Mouse (Mus musculus) lung, adult 2 months (tissue): ENCODE results near the gene Tuba1a.

ENCODE experiments used
- CTCF ChIP-seq: fragments of 200-500 bp; IDR thresholded peaks from 2 replicates; pipeline ENCODE4 v1.5.1; 2011; ENCODE audit warnings: mild to moderate bottlenecking, low read length, control low read depth; ENCODE audit not compliant: insufficient read depth
- POLR2A ChIP-seq: fragments of 200-500 bp; IDR thresholded peaks from 2 replicates; pipeline ENCODE4 v1.6.1; 2011; ENCODE audit warnings: low read depth, mild to moderate bottlenecking, control low read depth, low read length, borderline replicate concordance; ENCODE audit errors: extremely low read depth

DNA sequence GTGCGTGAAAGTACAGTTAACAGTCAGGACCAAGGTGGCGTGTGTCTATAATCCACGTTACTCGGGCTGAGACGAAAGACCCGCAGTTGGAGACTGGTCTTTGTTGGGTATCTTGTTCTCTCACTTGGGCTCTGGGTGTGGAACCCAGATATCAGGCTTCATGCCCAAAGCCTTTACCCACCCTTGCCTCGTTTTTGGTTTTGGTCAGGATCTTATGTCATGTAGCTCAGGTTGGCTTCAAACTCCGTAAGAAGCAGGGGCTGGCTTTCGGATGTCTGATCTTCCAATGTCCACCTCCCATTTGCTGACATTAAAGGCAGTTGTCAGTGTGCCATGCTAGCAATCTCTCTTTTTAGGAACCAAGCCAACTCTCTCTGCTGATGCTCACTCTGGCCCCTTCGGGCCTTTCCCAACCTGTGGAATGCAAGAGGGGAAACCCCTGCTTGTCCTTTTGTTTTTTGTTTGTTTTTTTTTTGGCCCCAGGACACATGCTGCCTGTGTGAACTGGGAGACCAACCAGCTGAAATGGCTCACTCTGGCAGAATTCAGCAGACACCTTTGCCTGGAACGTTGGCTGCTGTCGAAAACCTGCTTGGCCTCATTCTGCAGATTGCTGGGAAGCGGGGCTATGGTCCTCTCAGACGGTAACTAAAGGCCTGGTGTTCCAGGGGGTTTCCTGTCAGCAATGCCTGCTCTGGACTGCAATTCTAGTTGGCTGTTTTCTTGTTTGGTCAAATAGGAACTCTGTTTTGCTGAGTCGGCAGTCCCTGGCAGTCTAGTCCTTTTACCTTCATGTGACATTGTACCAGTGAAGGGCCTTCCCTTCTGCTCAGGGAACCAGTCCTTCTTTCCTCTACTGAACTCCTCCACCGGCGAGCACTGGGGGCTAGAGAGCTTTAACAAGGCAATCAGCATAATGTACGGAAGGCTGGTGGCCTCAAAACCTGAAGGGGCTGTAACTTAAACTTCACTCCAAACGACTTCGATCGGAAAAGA is 23.6 kb upstream of the Tuba1a start:
- no peak for TF ChIP-seq CTCF
- no peak for TF ChIP-seq POLR2A
